Mouse (Mus musculus) neural tube, embryonic 15.5 days (tissue): ENCODE measurements around the gene Gm11172. TPM values are rescaled to one million over a fixed set of nuclear protein-coding genes. Genes with fewer than 3 reads are reported as not detected.

Experiments
- ATAC-seq: fragments of 200-750 bp; cut with Nextera tagmentation; 2 replicates; pipeline ENCODE4 v1.8.0; 2017; ENCODE audit warnings: mild to moderate bottlenecking, moderate TSS enrichment, moderate library complexity; ENCODE audit not compliant: low FRiP score
- H3K27ac ChIP-seq: fragments of 300-500 bp; sonication (generic); replicated peaks from 2 replicates; pipeline ENCODE4 v1.5.1; 2015; ENCODE audit warnings: mild to moderate bottlenecking, inconsistent platforms
- H3K27me3 ChIP-seq: fragments of 300-500 bp; sonication (generic); replicated peaks from 2 replicates; pipeline ENCODE4 v1.6.1; 2015; ENCODE audit warnings: inconsistent platforms
- H3K36me3 ChIP-seq: fragments of 300-500 bp; sonication (generic); 2 replicates; pipeline ENCODE4 v1.6.1; 2015; ENCODE audit warnings: inconsistent platforms
- H3K4me1 ChIP-seq: fragments of 300-500 bp; sonication (generic); 2 replicates; pipeline ENCODE4 v1.6.1; 2015; ENCODE audit warnings: inconsistent platforms
- H3K4me2 ChIP-seq: fragments of 300-500 bp; sonication (generic); 2 replicates; pipeline ENCODE4 v1.6.1; 2015; ENCODE audit warnings: inconsistent platforms, mild to moderate bottlenecking, moderate library complexity
- H3K4me3 ChIP-seq: fragments of 300-500 bp; sonication (generic); replicated peaks from 2 replicates; pipeline ENCODE4 v1.5.1; 2015; ENCODE audit warnings: mild to moderate bottlenecking, inconsistent platforms
- H3K9ac ChIP-seq: fragments of 300-500 bp; sonication (generic); replicated peaks from 2 replicates; pipeline ENCODE4 v1.6.1; 2015; ENCODE audit warnings: mild to moderate bottlenecking, inconsistent platforms
- H3K9me3 ChIP-seq: fragments of 300-500 bp; sonication (generic); replicated peaks from 2 replicates; pipeline ENCODE4 v1.6.1; 2016; ENCODE audit warnings: inconsistent platforms
- WGBS: fragments of 180-500 bp; shearing (Covaris S2); methylation state at CpG from one replicate; pipeline ENCODE4 v1.1.7; 2015; ENCODE audit warnings: mixed read lengths; 5-methylcytosine and 5-hydroxymethylcytosine counted together
- polyA plus RNA-seq: library from polyadenylated mRNA; unstranded; fragments of >200 nt; fragmentation: Nextera tagmentation; extraction: Ambion mirVana; gene quantifications from 2 replicates; pipeline ENCODE4 v1.2.1, GENCODE M21; 2015

Gm11172 gene
- polyA plus RNA-seq, 1 experiment from 2014 or later, result not detected

DNA sequence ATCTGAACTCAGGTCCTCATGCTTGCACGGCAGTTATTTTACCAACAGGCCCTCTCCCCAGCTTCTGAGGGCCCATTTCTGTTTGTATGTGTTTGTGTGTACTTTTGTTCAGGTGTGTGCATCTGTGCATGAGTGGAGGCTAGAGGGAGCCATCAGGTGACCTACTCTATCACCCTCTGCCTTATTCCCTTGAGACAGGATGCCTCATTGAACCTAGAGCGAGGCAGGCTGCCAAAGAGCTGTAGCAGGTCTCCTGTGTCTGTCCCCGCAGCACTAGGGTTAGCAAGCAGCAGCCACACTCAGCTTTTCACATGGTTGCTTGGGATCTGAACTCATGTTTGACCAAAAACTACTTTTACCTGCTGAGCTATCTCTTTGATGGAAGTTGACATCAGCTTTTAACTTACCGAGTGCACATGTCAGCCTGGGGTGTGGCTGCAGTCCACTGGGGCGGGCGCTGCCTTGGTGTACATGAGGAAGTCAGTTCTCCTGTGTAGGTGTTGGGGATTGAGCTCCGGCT is 47.1 kb downstream of the Gm11172 start:
- 91% methylated on average over 7 of the region's 7 CpGs for WGBS
- Histone ChIP-seq H3K4me2 (no peak overlapping the region), H3K4me1 (no peaks in the 10 kb centered on the region), H3K4me3 (no peak overlapping the region), H3K27ac (no peak overlapping the region), H3K27me3 (no peaks in the 10 kb centered on the region), H3K9ac (no peak overlapping the region), H3K36me3 (no peaks in the 10 kb centered on the region), H3K9me3 (no peaks in the 10 kb centered on the region)
- ATAC-seq, result no peak

- Histone ChIP-seq H3K27me3 (no peaks in the 10 kb centered on the region), H3K4me1 (no peaks in the 10 kb centered on the region), H3K36me3 (no peaks in the 10 kb centered on the region), H3K27ac (no peak overlapping the region), H3K4me3 (no peak overlapping the region), H3K9ac (no peak overlapping the region), H3K4me2 (no peak overlapping the region), H3K9me3 (no peaks in the 10 kb centered on the region)
- no peak for ATAC-seq
- WGBS, result 84% methylated on average over 3 of the region's 3 CpGs
These were observed 48.7 kb downstream of the Gm11172 start for GRCm38 (mm10) chr16:10861408-10861807.

Other genes starting within 250 kb of the Gm11172 start
- gene Socs1, start 27.4 kb upstream of the Gm11172 start, polyA plus RNA-seq, result 5.7 and 11.9 TPM in 2 replicates
- gene Tnp2, start 24.3 kb upstream of the Gm11172 start, polyA plus RNA-seq, result not detected in 2 replicates
- gene Prm3, start 22.0 kb upstream of the Gm11172 start, polyA plus RNA-seq, result not detected in 2 replicates
- not detected in 2 replicates for gene Prm2, start 16.8 kb upstream of the Gm11172 start, polyA plus RNA-seq
- 0.50 and 0.89 TPM in 2 replicates for gene Prm1, start 7.1 kb upstream of the Gm11172 start, polyA plus RNA-seq
- gene Rmi2, start 22.1 kb downstream of the Gm11172 start, polyA plus RNA-seq, result 0.37 and 1.7 TPM in 2 replicates
- 104 and 107 TPM in 2 replicates for gene Snn, start 248.0 kb downstream of the Gm11172 start, polyA plus RNA-seq